Mouse (Mus musculus): ENCODE results near the gene Ncor2. TPM values are rescaled to one million over a fixed set of nuclear protein-coding genes. Genes with fewer than 3 reads are reported as not detected.

Gene Ncor2
- polyA plus RNA-seq, 1 experiment, result 49.9 TPM

DNA sequence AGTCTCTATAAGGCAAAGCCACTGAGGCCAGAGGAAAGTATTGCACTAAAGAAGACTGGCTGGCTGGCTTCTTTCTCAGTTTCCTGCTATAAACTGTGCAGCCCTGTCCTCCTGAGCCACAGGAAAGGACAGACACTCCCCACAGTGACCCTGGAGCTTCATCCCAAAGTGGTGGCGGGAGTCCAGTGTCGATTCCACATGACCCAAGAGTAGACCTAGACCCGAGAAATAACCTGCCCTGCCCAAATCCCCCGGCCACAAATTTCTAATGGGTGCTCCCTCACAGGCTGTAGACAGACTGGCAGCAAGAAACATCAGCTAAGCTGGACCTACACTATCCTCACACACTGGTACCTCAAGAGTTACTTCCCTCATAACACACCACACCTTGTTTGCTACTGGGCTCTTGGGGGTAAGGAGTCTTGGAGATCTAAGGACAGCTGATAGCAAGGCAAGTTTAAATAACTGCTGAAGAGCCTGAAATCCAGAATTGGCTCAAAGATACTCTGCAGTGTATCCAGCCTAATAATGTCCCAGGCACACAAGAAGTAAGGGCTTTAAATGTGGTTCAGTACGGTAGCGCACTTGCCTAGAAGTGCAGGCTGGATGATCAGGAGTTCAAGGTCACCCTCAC lies 1.7 kb upstream of the Ncor2 start:
- TF ChIP-seq CTCF (IDR thresholded peaks at IDR 0.05; ENCODE audit: extremely low read depth, insufficient read length, insufficient replicate concordance, low read depth, low read length) (no peak), POLR2A (IDR thresholded peaks at IDR 0.05; ENCODE audit: low read depth, low read length) (no peak)
- no peaks in the 10 kb centered on the region for H3K27me3 ChIP-seq (ENCODE audit: control insufficient read depth, insufficient read depth, low read length)
- H3K27ac ChIP-seq (ENCODE audit: insufficient read depth, low read depth, low read length), result peak overlapping the region; percentile 42; the same call in 1 of the 2 replicates
- no peaks in the 10 kb centered on the region for H3K36me3 ChIP-seq (ENCODE audit: control insufficient read depth, insufficient read depth, low read length)
- WGBS, result 75% methylated on average over 6 of the region's 6 CpGs
- peaks cover 20% of the 10 kb centered on the region for H3K4me1 ChIP-seq (ENCODE audit: control insufficient read depth, insufficient read depth, insufficient read length, low read length)
- no peak overlapping the region for H3K4me3 ChIP-seq (ENCODE audit: low read depth, low read length)

- Histone ChIP-seq H3K4me1 (ENCODE audit: control insufficient read depth, insufficient read depth, insufficient read length, low read length) (peaks cover 21% of the 10 kb centered on the region), H3K4me3 (ENCODE audit: low read depth, low read length) (peak overlapping the region; percentile 62), H3K27me3 (ENCODE audit: control insufficient read depth, insufficient read depth, low read length) (no peaks in the 10 kb centered on the region), H3K36me3 (ENCODE audit: control insufficient read depth, insufficient read depth, low read length) (no peaks in the 10 kb centered on the region), H3K27ac (ENCODE audit: insufficient read depth, low read depth, low read length) (peak overlapping the region; percentile 74)
- WGBS, result 2% methylated on average over 25 of the region's 25 CpGs
- 0 out of 2 replicates have a peak, but pooled peaks have one; percentile 18 for TF ChIP-seq POLR2A (IDR thresholded peaks at IDR 0.05; ENCODE audit: low read depth, low read length)
- TF ChIP-seq CTCF (IDR thresholded peaks at IDR 0.05; ENCODE audit: extremely low read depth, insufficient read length, insufficient replicate concordance, low read depth, low read length), result no peak
These were observed 963 bp upstream of the Ncor2 start for GRCm38 (mm10) chr5:125179735-125180629.

DNA sequence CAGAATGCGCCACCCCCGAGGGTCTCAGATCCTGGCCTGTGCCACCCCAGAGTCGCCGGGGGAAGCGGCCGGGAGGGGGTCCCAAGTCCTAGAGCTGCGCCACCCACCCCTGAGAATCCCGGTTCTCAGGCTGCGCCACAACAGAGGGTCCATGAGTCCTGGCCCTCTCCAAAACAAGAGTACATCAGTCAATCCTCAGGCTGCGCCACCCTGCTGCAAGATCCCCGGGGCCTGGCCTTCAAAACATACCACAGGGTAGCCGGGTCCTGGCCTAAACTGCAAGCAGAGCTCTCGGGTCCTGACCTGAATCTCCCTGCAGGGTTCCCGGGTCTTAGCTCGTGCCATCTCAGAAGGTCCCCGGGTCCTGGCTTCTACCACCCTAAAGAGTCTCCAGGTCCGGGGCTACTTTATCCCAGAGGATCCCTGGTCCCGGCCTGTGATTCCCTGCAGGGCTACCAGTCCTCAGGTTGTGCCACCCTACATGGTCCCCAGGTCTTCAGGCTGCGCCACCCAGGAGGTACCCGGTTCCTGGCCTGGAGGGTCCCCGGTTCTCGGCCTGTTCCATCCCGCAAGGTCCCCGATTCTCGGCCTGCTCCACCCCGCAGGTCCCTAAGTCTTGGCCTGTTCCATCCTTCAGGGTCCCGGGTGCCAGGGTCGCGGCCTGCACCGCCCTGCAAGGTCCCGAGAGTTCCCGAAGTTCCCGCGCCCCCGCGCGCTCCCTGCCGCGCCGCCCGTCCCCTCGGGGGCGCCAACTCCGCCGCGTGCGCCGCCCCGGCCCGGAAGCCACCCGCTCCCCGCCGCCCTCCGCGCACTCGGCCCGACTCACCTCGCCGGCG lies 630 bp downstream of the Ncor2 start:
- no peaks in the 10 kb centered on the region for H3K27me3 ChIP-seq (ENCODE audit: control insufficient read depth, insufficient read depth, low read length)
- peak overlapping the region; percentile 94 for H3K4me3 ChIP-seq (ENCODE audit: low read depth, low read length)
- no peaks in the 10 kb centered on the region for H3K36me3 ChIP-seq (ENCODE audit: control insufficient read depth, insufficient read depth, low read length)
- peak overlapping the region; percentile 52 for H3K27ac ChIP-seq (ENCODE audit: insufficient read depth, low read depth, low read length)
- H3K4me1 ChIP-seq (ENCODE audit: control insufficient read depth, insufficient read depth, insufficient read length, low read length), result peaks cover 25% of the 10 kb centered on the region
- TF ChIP-seq CTCF (IDR thresholded peaks at IDR 0.05; ENCODE audit: extremely low read depth, insufficient read length, insufficient replicate concordance, low read depth, low read length) (no peak), POLR2A (IDR thresholded peaks at IDR 0.05; ENCODE audit: low read depth, low read length) (no peak)
- under 1% methylated on average over 60 of the region's 60 CpGs for WGBS

- WGBS, result 1% methylated on average over 44 of the region's 44 CpGs
- Histone ChIP-seq H3K4me1 (ENCODE audit: control insufficient read depth, insufficient read depth, insufficient read length, low read length) (peaks cover 27% of the 10 kb centered on the region), H3K27ac (ENCODE audit: insufficient read depth, low read depth, low read length) (peak overlapping the region; percentile 52), H3K27me3 (ENCODE audit: control insufficient read depth, insufficient read depth, low read length) (no peaks in the 10 kb centered on the region), H3K36me3 (ENCODE audit: control insufficient read depth, insufficient read depth, low read length) (no peaks in the 10 kb centered on the region), H3K4me3 (ENCODE audit: low read depth, low read length) (peak overlapping the region; percentile 94)
- TF ChIP-seq POLR2A (IDR thresholded peaks at IDR 0.05; ENCODE audit: low read depth, low read length) (peak; percentile 39; the same call in 1 of the 2 replicates), CTCF (IDR thresholded peaks at IDR 0.05; ENCODE audit: extremely low read depth, insufficient read length, insufficient replicate concordance, low read depth, low read length) (no peak)
These were observed 1.4 kb downstream of the Ncor2 start for GRCm38 (mm10) chr5:125177481-125178134.

DNA sequence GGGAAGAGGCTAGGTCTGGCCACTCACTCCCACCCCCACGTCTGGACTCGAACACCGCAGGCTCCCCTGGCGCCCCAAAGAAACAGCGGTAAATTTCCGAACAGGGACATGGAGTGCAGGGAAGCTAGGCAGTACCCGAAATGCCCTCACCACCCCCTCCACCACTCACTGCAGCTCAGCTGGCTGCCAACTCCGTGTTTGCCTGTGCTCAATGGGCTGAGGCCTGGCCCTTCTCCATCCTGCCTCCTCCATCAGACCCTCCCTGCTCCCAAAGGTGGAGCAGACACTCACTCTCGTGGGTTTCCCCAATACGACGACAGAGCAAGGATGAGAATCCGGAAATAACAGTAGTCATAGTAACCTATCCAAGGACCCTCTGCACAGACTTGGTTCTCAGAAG lies 2.2 kb downstream of the Ncor2 start:
- Histone ChIP-seq H3K27ac (ENCODE audit: insufficient read depth, low read depth, low read length) (no peak overlapping the region), H3K4me1 (ENCODE audit: control insufficient read depth, insufficient read depth, insufficient read length, low read length) (peaks cover 29% of the 10 kb centered on the region), H3K36me3 (ENCODE audit: control insufficient read depth, insufficient read depth, low read length) (no peaks in the 10 kb centered on the region), H3K27me3 (ENCODE audit: control insufficient read depth, insufficient read depth, low read length) (no peaks in the 10 kb centered on the region), H3K4me3 (ENCODE audit: low read depth, low read length) (peak overlapping the region; percentile 94)
- TF ChIP-seq POLR2A (IDR thresholded peaks at IDR 0.05; ENCODE audit: low read depth, low read length) (no peak), CTCF (IDR thresholded peaks at IDR 0.05; ENCODE audit: extremely low read depth, insufficient read length, insufficient replicate concordance, low read depth, low read length) (no peak)
- WGBS, result 45% methylated on average over 12 of the region's 12 CpGs

GRCm38 (mm10) chr5:125176370-125176766 lies 2.7 kb downstream of the Ncor2 start:
- no peak overlapping the region for H3K27ac ChIP-seq (ENCODE audit: insufficient read depth, low read depth, low read length)
- no peaks in the 10 kb centered on the region for H3K36me3 ChIP-seq (ENCODE audit: control insufficient read depth, insufficient read depth, low read length)
- no peaks in the 10 kb centered on the region for H3K27me3 ChIP-seq (ENCODE audit: control insufficient read depth, insufficient read depth, low read length)
- no peak for TF ChIP-seq CTCF (IDR thresholded peaks at IDR 0.05; ENCODE audit: extremely low read depth, insufficient read length, insufficient replicate concordance, low read depth, low read length)
- no peak for TF ChIP-seq POLR2A (IDR thresholded peaks at IDR 0.05; ENCODE audit: low read depth, low read length)
- peaks cover 29% of the 10 kb centered on the region for H3K4me1 ChIP-seq (ENCODE audit: control insufficient read depth, insufficient read depth, insufficient read length, low read length)
- WGBS, result 27% methylated on average over 5 of the region's 5 CpGs
- H3K4me3 ChIP-seq (ENCODE audit: low read depth, low read length), result no peak overlapping the region; the same call in 1 of the 2 replicates
